Mouse (Mus musculus) hematopoietic stem cell, adult 5-6 weeks (primary cell): ENCODE measurements around the gene Gm11758. TPM values are rescaled to one million over a fixed set of nuclear protein-coding genes. Genes with fewer than 3 reads are reported as not detected.
"Not testable (repeated sequence)": the region's sequence is repeated elsewhere in the genome, so short reads cannot be mapped to it uniquely, and the experiment has no call there.

Experiments used
- ATAC-seq, 2 experiments: fragments of 125-278 bp in 1 of 2; replicated peaks in 1 of 2; 2 replicates each; pipeline ENCODE4 v1.8.0; 2016 to 2017; ENCODE audit warnings: inconsistent platforms in 2 of 2, mild to moderate bottlenecking in 2 of 2, moderate number of reproducible peaks in 2 of 2, low read depth in 1 of 2, moderate TSS enrichment in 1 of 2; ENCODE audit not compliant: low FRiP score in 2 of 2, poor library complexity in 2 of 2, severe bottlenecking in 2 of 2, insufficient read depth in 1 of 2, low TSS enrichment in 1 of 2
- total RNA-seq: library from RNA; stranded (forward); fragments of 172-1452, 232-1000 nt; gene quantifications from 2 replicates; pipeline ENCODE4 v1.2.3, GENCODE M21; 2017

The Gm11758 gene
- not detected in 2 replicates for total RNA-seq

DNA sequence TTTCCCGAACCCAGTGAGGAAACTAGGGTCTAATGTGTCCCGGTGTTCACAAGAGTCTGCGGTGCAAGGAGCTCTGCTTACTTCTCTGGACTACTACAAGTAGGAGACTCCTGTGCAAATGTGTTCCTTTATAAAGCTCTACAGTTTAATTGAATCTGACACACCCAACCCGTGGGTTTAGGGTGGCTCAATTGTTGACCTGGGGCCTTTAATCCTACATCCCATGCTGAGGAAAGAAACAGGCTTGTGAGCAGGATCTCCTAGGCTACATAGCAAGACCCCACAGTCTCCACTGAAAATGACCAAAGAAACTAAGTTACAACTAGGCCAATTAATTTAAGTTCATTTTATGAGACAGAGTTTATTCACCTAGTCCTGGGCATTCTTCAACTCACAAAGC, at the start of gene Gm11758:
Gene Gm11758 (minus strand): TSS at position 101 of the 400 bp plus-strand sequence.
- ATAC-seq: not testable (repeated sequence)

DNA sequence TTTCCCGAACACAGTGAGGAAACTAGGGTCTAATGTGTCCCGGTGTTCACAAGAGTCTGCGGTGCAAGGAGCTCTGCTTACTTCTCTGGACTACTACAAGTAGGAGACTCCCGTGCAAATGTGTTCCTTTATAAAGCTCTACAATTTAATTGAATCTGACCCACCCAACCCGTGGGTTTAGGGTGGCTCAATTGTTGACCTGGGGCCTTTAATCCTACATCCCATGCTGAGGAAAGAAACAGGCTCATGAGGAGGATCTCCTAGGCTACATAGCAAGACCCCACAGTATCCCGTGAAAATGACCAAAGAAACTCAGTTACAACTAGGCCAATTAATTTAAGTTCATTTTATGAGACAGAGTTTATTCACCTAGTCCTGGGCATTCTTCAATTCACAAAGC, 44.6 kb upstream of the Gm11758 start, which contains the start of gene Gm11756:
Gene Gm11756 (minus strand): TSS at position 101 of the 400 bp plus-strand sequence.
- not testable (repeated sequence) for ATAC-seq

DNA sequence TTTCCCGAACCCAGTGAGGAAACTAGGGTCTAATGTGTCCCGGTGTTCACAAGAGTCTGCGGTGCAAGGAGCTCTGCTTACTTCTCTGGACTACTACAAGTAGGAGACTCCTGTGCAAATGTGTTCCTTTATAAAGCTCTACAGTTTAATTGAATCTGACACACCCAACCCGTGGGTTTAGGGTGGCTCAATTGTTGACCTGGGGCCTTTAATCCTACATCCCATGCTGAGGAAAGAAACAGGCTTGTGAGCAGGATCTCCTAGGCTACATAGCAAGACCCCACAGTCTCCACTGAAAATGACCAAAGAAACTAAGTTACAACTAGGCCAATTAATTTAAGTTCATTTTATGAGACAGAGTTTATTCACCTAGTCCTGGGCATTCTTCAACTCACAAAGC, 29.8 kb upstream of the Gm11758 start, which contains the start of gene Gm13871:
Gene Gm13871 (minus strand): TSS at position 101 of the 400 bp plus-strand sequence.
- ATAC-seq: not testable (repeated sequence)

DNA sequence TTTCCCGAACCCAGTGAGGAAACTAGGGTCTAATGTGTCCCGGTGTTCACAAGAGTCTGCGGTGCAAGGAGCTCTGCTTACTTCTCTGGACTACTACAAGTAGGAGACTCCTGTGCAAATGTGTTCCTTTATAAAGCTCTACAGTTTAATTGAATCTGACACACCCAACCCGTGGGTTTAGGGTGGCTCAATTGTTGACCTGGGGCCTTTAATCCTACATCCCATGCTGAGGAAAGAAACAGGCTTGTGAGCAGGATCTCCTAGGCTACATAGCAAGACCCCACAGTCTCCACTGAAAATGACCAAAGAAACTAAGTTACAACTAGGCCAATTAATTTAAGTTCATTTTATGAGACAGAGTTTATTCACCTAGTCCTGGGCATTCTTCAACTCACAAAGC, 14.9 kb upstream of the Gm11758 start, which contains the start of gene Gm11757:
Gene Gm11757 (minus strand): TSS at position 101 of the 400 bp plus-strand sequence.
- ATAC-seq: not testable (repeated sequence)

DNA sequence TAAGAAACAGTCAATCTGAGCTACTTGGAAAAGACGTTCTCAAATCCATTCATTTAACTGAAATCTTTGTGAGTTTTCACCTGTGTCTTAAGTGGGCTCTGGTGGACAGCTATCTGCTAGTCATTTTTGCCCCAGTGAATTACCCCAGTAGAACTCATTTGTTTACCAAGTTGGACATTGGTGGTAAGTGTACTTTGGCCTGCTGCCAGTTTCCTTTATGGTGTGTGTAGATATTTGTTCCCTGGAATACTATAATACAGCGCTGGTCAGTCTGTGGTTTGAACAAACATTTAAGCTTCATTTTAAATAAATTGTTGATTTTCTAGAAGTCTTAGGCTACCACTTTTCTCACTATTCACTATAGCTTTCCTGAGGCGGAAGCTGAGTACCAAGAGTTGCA, 49.5 kb downstream of the Gm11758 start:
- ATAC-seq: no peak

Other genes with a start within 250 kb of the Gm11758 start
- not detected in 2 replicates for gene Gm11236, start 238.1 kb downstream of the Gm11758 start, total RNA-seq
- gene Gm11239, start 207.9 kb downstream of the Gm11758 start, total RNA-seq: not detected in 2 replicates
- gene Gm428, start 192.8 kb downstream of the Gm11758 start, total RNA-seq: not detected in 2 replicates
- gene Rasef, start 85.3 kb downstream of the Gm11758 start, total RNA-seq: not detected in 2 replicates
- gene Gm11757, start 14.8 kb upstream of the Gm11758 start, total RNA-seq: not detected in 2 replicates
- not detected in 2 replicates for gene Gm13871, start 29.7 kb upstream of the Gm11758 start, total RNA-seq
- gene Gm11756, start 44.5 kb upstream of the Gm11758 start, total RNA-seq: not detected in 2 replicates
- gene 2310002L09Rik, start 74.6 kb upstream of the Gm11758 start, total RNA-seq: not detected in 2 replicates
- not detected in 2 replicates for gene Frmd3, start 137.2 kb upstream of the Gm11758 start, total RNA-seq